Mouse (Mus musculus) thymus, adult 2 months (tissue): ENCODE results near the gene Trpc4.

Source experiments
- CTCF ChIP-seq: fragments of 200-500 bp; IDR thresholded peaks from 2 replicates; pipeline ENCODE4 v1.5.1; 2012; ENCODE audit warnings: mild to moderate bottlenecking, control low read depth, low read length, moderate library complexity, borderline replicate concordance; ENCODE audit not compliant: control insufficient read depth, poor library complexity, insufficient read depth; ENCODE audit errors: extremely low read depth
- POLR2A ChIP-seq: fragments of 200-500 bp; IDR thresholded peaks from 2 replicates; pipeline ENCODE4 v1.6.1; 2012; ENCODE audit warnings: mild to moderate bottlenecking, low read length, control low read depth, moderate library complexity; ENCODE audit not compliant: control insufficient read depth, poor library complexity, insufficient read depth; ENCODE audit errors: extremely low read depth

GRCm38 (mm10) chr3:54357561-54357960 lies 201.7 kb downstream of the Trpc4 start:
- TF ChIP-seq CTCF = no peak
- no peak for TF ChIP-seq POLR2A
